ENCODE assay signal across 21 mouse cellular contexts in genomic region chr2:32669876-32670275, GRCm38 (mm10). TPM values are rescaled to one million over a fixed set of nuclear protein-coding genes. Genes with fewer than 3 reads are reported as not detected.
A peak's percentile ranks its signal among the peaks of the same experiment; 100 is the strongest.
DNase-seq lines count a peak whose midpoint lies in the region; ATAC-seq and TF ChIP-seq lines count a peak whose summit lies in the region.
"Had no signal": no experiment of that assay in that cellular context is flagged by ENCODE, and none has a peak within 500 bp of the region (broad histone marks: within the 10 kb centered on the region; RNA-seq: fewer than 3 reads in every experiment).

No protein-coding gene starts in this region.

- ATAC-seq in intestine, embryonic 16.5 days, result no peak
- no peak for ATAC-seq in intestine, embryonic 15.5 days
- peak; percentile 67 for ATAC-seq in liver, embryonic 12.5 days
- peak; percentile 33; the same call in 1 of the 2 replicates for ATAC-seq in liver, embryonic 16.5 days (ENCODE audit: low read depth)
- ATAC-seq: CD4-positive, CD25-positive, alpha-beta regulatory T cell, adult 4 months; forebrain, embryonic 15.5 days had no signal

- no peaks in the 10 kb centered on the region for H3K9me3 ChIP-seq in intestine, embryonic 16.5 days (ENCODE audit: control insufficient read depth, low read length)
- H3K9me3 ChIP-seq in intestine, embryonic 15.5 days, result no peaks in the 10 kb centered on the region
- H3K9me3 ChIP-seq in liver, embryonic 12.5 days (replicated peaks), result no peaks in the 10 kb centered on the region
- H3K9me3 ChIP-seq in liver, embryonic 16.5 days (replicated peaks; ENCODE audit: control insufficient read depth, low read length), result no peaks in the 10 kb centered on the region
- H3K9me3 ChIP-seq: embryonic facial prominence, embryonic 12.5 days; forebrain, embryonic 15.5 days; G1E; hindbrain, embryonic 15.5 days had no signal

- H3K36me3 ChIP-seq in intestine, embryonic 16.5 days (ENCODE audit: control insufficient read depth, insufficient read depth, low read length), result no peaks in the 10 kb centered on the region
- H3K36me3 ChIP-seq in intestine, embryonic 15.5 days, result 0 out of 2 replicates have a peak, but pooled peaks cover 3% of the 10 kb centered on the region
- H3K36me3 ChIP-seq in liver, embryonic 12.5 days, result peaks cover 40% of the 10 kb centered on the region
- H3K36me3 ChIP-seq in liver, embryonic 16.5 days (ENCODE audit: control insufficient read depth, insufficient read depth), result no peaks in the 10 kb centered on the region
- H3K36me3 ChIP-seq: embryonic facial prominence, embryonic 12.5 days; forebrain, embryonic 15.5 days; hindbrain, embryonic 15.5 days had no signal

- H3K4me2 ChIP-seq in intestine, embryonic 16.5 days (ENCODE audit: low read depth, low read length), result no peak overlapping the region
- no peak overlapping the region for H3K4me2 ChIP-seq in intestine, embryonic 15.5 days (replicated peaks)
- H3K4me2 ChIP-seq in liver, embryonic 12.5 days, result no peak overlapping the region; the same call in 1 of the 2 replicates
- no peak overlapping the region for H3K4me2 ChIP-seq in liver, embryonic 16.5 days (ENCODE audit: low read depth, low read length)
- H3K4me2 ChIP-seq: embryonic facial prominence, embryonic 12.5 days; forebrain, embryonic 15.5 days; hindbrain, embryonic 15.5 days had no signal

- peak; percentile 10 for DNase-seq in gastrocnemius, adult 2 months
- DNase-seq in gastrocnemius, postnatal 14 days, result no peak
- no peak for DNase-seq in right cerebral cortex, postnatal 25 days
- no peak for DNase-seq in urinary bladder, postnatal 25 days (ENCODE audit: low spot score)
- DNase-seq: adrenal gland, postnatal 10 days; B cell, adult 2 months; cerebellum, adult 11 months; cerebellum, adult 8-10 months; cerebellum, postnatal 14 days; embryo, embryonic 11 days; gastrocnemius, postnatal 10 days; heart, postnatal 10 days had no signal

- 64% methylated on average over 3 of the region's 3 CpGs for WGBS in intestine, embryonic 16.5 days
- 45% methylated on average over 3 of the region's 3 CpGs for WGBS in intestine, embryonic 15.5 days
- WGBS in liver, embryonic 12.5 days (ENCODE audit: insufficient replicate concordance), result 35% methylated on average over 3 of the region's 3 CpGs
- 27% methylated on average over 3 of the region's 3 CpGs for WGBS in liver, embryonic 16.5 days (ENCODE audit: insufficient replicate concordance)

- no peaks in the 10 kb centered on the region for H3K27me3 ChIP-seq in intestine, embryonic 16.5 days (replicated peaks; ENCODE audit: control insufficient read depth, insufficient read depth, low read length)
- H3K27me3 ChIP-seq in intestine, embryonic 15.5 days (replicated peaks), result no peaks in the 10 kb centered on the region
- H3K27me3 ChIP-seq in liver, embryonic 12.5 days (replicated peaks), result no peaks in the 10 kb centered on the region
- no peaks in the 10 kb centered on the region for H3K27me3 ChIP-seq in liver, embryonic 16.5 days (ENCODE audit: control insufficient read depth, insufficient read depth, low read depth, low read length)
- H3K27me3 ChIP-seq: embryonic facial prominence, embryonic 12.5 days; forebrain, embryonic 15.5 days; hindbrain, embryonic 15.5 days had no signal

- TF ChIP-seq CTCF in gastrocnemius, adult 2 months (IDR thresholded peaks at IDR 0.05), result no peak

- peaks cover 15% of the 10 kb centered on the region; the same call in 1 of the 2 replicates for H3K4me1 ChIP-seq in intestine, embryonic 16.5 days (ENCODE audit: control insufficient read depth, insufficient read depth, low read length)
- peaks cover 7% of the 10 kb centered on the region for H3K4me1 ChIP-seq in intestine, embryonic 15.5 days (replicated peaks)
- peaks cover 49% of the 10 kb centered on the region for H3K4me1 ChIP-seq in liver, embryonic 12.5 days
- H3K4me1 ChIP-seq in liver, embryonic 16.5 days (ENCODE audit: control insufficient read depth, low read depth, low read length), result peaks cover 17% of the 10 kb centered on the region
- H3K4me1 ChIP-seq: embryonic facial prominence, embryonic 12.5 days; forebrain, embryonic 15.5 days had no signal

- H3K4me3 ChIP-seq in gastrocnemius, adult 2 months, result no peak overlapping the region
- H3K4me3 ChIP-seq in intestine, embryonic 16.5 days (ENCODE audit: low read length), result no peak overlapping the region
- no peak overlapping the region for H3K4me3 ChIP-seq in intestine, embryonic 15.5 days (replicated peaks)
- no peak overlapping the region for H3K4me3 ChIP-seq in liver, embryonic 12.5 days
- H3K4me3 ChIP-seq in liver, embryonic 16.5 days (ENCODE audit: low read depth, low read length), result no peak overlapping the region
- H3K4me3 ChIP-seq: embryonic facial prominence, embryonic 12.5 days; forebrain, embryonic 15.5 days; hindbrain, embryonic 15.5 days had no signal

- peak overlapping the region; percentile 28; the same call in 1 of the 2 replicates for H3K27ac ChIP-seq in gastrocnemius, adult 2 months
- 0 out of 2 replicates have a peak overlapping the region, but pooled peaks have one; percentile 15 for H3K27ac ChIP-seq in intestine, embryonic 16.5 days (ENCODE audit: low read length)
- no peak overlapping the region for H3K27ac ChIP-seq in intestine, embryonic 15.5 days
- peak overlapping the region; percentile 34 for H3K27ac ChIP-seq in liver, embryonic 12.5 days
- H3K27ac ChIP-seq in liver, embryonic 16.5 days (ENCODE audit: low read length), result no peak overlapping the region
- H3K27ac ChIP-seq: embryonic facial prominence, embryonic 12.5 days; forebrain, embryonic 15.5 days; hindbrain, embryonic 15.5 days had no signal

- intact Hi-C loops in gastrocnemius, adult 2 months (cut with DNase I), result loop anchor here (5.0 kb wide), 1 partner anchor 38 kb away; no protein-coding TSS in a partner anchor
- intact Hi-C loops in gastrocnemius, postnatal 14 days (cut with DNase I; ENCODE audit: low total_unique reads), result no loop called here

- H3K9ac ChIP-seq in intestine, embryonic 16.5 days (ENCODE audit: low read depth, low read length), result no peak overlapping the region
- no peak overlapping the region for H3K9ac ChIP-seq in intestine, embryonic 15.5 days
- H3K9ac ChIP-seq in liver, embryonic 12.5 days, result no peak overlapping the region
- no peak overlapping the region for H3K9ac ChIP-seq in liver, embryonic 16.5 days (ENCODE audit: low read depth, low read length)
- H3K9ac ChIP-seq: embryonic facial prominence, embryonic 12.5 days; forebrain, embryonic 15.5 days; hindbrain, embryonic 15.5 days had no signal

RNA-seq across cellular contexts. Expression of gene Eng, which starts 23.5 kb away (rescaled TPM):
- 10 to 100 TPM; 26.5 to 38.8 TPM for total RNA-seq in gastrocnemius, adult 2 months (2021)
- 10 to 100 TPM; 46.8 to 49.3 TPM for total RNA-seq in gastrocnemius, postnatal 14 days (2021)
- 66.8 and 70.3 TPM in 2 replicates for polyA plus RNA-seq in intestine, embryonic 16.5 days (2015; fragmentation: Nextera tagmentation; extraction: Ambion mirVana)
- 62.6 and 63.2 TPM in 2 replicates for polyA plus RNA-seq in intestine, embryonic 15.5 days (2015; fragmentation: Nextera tagmentation; extraction: Ambion mirVana)
- 32.4 and 35.4 TPM in 2 replicates for polyA plus RNA-seq in liver, embryonic 12.5 days (2016; fragmentation: Nextera tagmentation; extraction: Ambion mirVana)
- polyA plus RNA-seq in liver, embryonic 16.5 days (2015; fragmentation: Nextera tagmentation; extraction: Ambion mirVana), result 25.9 and 29.3 TPM in 2 replicates
- polyA plus RNA-seq: CD4-positive, CD25-positive, alpha-beta regulatory T cell, adult 4 months had no signal

RNA-seq across cellular contexts. Expression of gene Fpgs, which starts 34.1 kb away (rescaled TPM):
- 1 to 10 TPM; 5.9 to 6.9 TPM for total RNA-seq in gastrocnemius, adult 2 months (2021)
- 10 to 100 TPM in 1 of 2 experiments, 1 to 10 TPM in 1; 6.7 to 11.1 TPM for total RNA-seq in gastrocnemius, postnatal 14 days (2021)
- polyA plus RNA-seq in intestine, embryonic 16.5 days (2015; fragmentation: Nextera tagmentation; extraction: Ambion mirVana), result 29.8 and 32.0 TPM in 2 replicates
- polyA plus RNA-seq in intestine, embryonic 15.5 days (2015; fragmentation: Nextera tagmentation; extraction: Ambion mirVana), result 30.1 and 35.5 TPM in 2 replicates
- 32.8 and 35.8 TPM in 2 replicates for polyA plus RNA-seq in liver, embryonic 12.5 days (2016; fragmentation: Nextera tagmentation; extraction: Ambion mirVana)
- 49.7 and 56.2 TPM in 2 replicates for polyA plus RNA-seq in liver, embryonic 16.5 days (2015; fragmentation: Nextera tagmentation; extraction: Ambion mirVana)

RNA-seq across cellular contexts. Expression of gene Cdk9, which starts 43.0 kb away (rescaled TPM):
- 10 to 100 TPM; 20.2 to 22.0 TPM for total RNA-seq in gastrocnemius, adult 2 months (2021)
- 10 to 100 TPM; 21.3 to 23.9 TPM for total RNA-seq in gastrocnemius, postnatal 14 days (2021)
- 83.4 and 86.0 TPM in 2 replicates for polyA plus RNA-seq in intestine, embryonic 16.5 days (2015; fragmentation: Nextera tagmentation; extraction: Ambion mirVana)
- polyA plus RNA-seq in intestine, embryonic 15.5 days (2015; fragmentation: Nextera tagmentation; extraction: Ambion mirVana), result 95.7 and 99.6 TPM in 2 replicates
- polyA plus RNA-seq in liver, embryonic 12.5 days (2016; fragmentation: Nextera tagmentation; extraction: Ambion mirVana), result 85.3 and 86.1 TPM in 2 replicates
- 40.2 and 43.8 TPM in 2 replicates for polyA plus RNA-seq in liver, embryonic 16.5 days (2015; fragmentation: Nextera tagmentation; extraction: Ambion mirVana)

RNA-seq across cellular contexts. Expression of gene Ak1, which starts 48.3 kb away (rescaled TPM):
- 1,000 to 10,000 TPM; 1,555 to 1,869 TPM for total RNA-seq in gastrocnemius, adult 2 months (2021)
- total RNA-seq in gastrocnemius, postnatal 14 days (2021), result 1,000 to 10,000 TPM; 1,800 to 1,917 TPM
- polyA plus RNA-seq in intestine, embryonic 16.5 days (2015; fragmentation: Nextera tagmentation; extraction: Ambion mirVana), result 15.3 and 18.6 TPM in 2 replicates
- 19.2 and 19.6 TPM in 2 replicates for polyA plus RNA-seq in intestine, embryonic 15.5 days (2015; fragmentation: Nextera tagmentation; extraction: Ambion mirVana)
- 2.6 TPM in 2 replicates for polyA plus RNA-seq in liver, embryonic 12.5 days (2016; fragmentation: Nextera tagmentation; extraction: Ambion mirVana)
- 3.4 and 7.9 TPM in 2 replicates for polyA plus RNA-seq in liver, embryonic 16.5 days (2015; fragmentation: Nextera tagmentation; extraction: Ambion mirVana)
- polyA plus RNA-seq: CD4-positive, CD25-positive, alpha-beta regulatory T cell, adult 4 months had no signal

RNA-seq across cellular contexts. Expression of gene Sh2d3c, which starts 51.0 kb away (rescaled TPM):
- total RNA-seq in gastrocnemius, adult 2 months (2021), result 10 to 100 TPM in 1 of 2 experiments, 1 to 10 TPM in 1; 4.4 to 12.0 TPM
- 10 to 100 TPM; 10.2 to 16.1 TPM for total RNA-seq in gastrocnemius, postnatal 14 days (2021)
- polyA plus RNA-seq in intestine, embryonic 16.5 days (2015; fragmentation: Nextera tagmentation; extraction: Ambion mirVana), result 26.1 and 26.5 TPM in 2 replicates
- polyA plus RNA-seq in intestine, embryonic 15.5 days (2015; fragmentation: Nextera tagmentation; extraction: Ambion mirVana), result 27.8 and 28.6 TPM in 2 replicates
- polyA plus RNA-seq in liver, embryonic 12.5 days (2016; fragmentation: Nextera tagmentation; extraction: Ambion mirVana), result 9.7 and 10.1 TPM in 2 replicates
- 7.1 and 8.6 TPM in 2 replicates for polyA plus RNA-seq in liver, embryonic 16.5 days (2015; fragmentation: Nextera tagmentation; extraction: Ambion mirVana)

Comparison
In these comparisons a context has a peak if more than half of its experiments do, and no peak if none do; other contexts are left out.
1. H3K27ac ChIP-seq: peak in gastrocnemius, adult 2 months (single experiment), intestine, embryonic 16.5 days (single experiment) and liver, embryonic 12.5 days (single experiment); none in intestine, embryonic 15.5 days (single experiment) and liver, embryonic 16.5 days (single experiment).
2. ATAC-seq: peak in liver, embryonic 12.5 days (single experiment) and liver, embryonic 16.5 days (single experiment); none in intestine, embryonic 16.5 days (single experiment) and intestine, embryonic 15.5 days (single experiment).